Mouse (Mus musculus) lung, embryonic 14.5 days (tissue): ENCODE measurements at regions not wholly inside any gene's neighbourhood (a gene's known extent, or its start where the extent isn't known, plus 50 kb on each side); places are given as distances from the start of the nearest gene placed in this dataset.

Experiments used
- ATAC-seq: fragments of 200-750 bp; cut with Nextera tagmentation; 2 replicates; pipeline ENCODE4 v1.8.0; 2017; ENCODE audit warnings: mild to moderate bottlenecking, moderate TSS enrichment, moderate library complexity; ENCODE audit not compliant: insufficient read depth
- DNase-seq: peaks from one replicate; pipeline ENCODE4 v3.0.0-alpha.2; 2015
- H3K27ac ChIP-seq: fragments of 300-500 bp; sonication (generic); 2 replicates; pipeline ENCODE4 v1.5.1; 2014; ENCODE audit warnings: low read depth, mild to moderate bottlenecking, moderate library complexity
- H3K27me3 ChIP-seq: fragments of 300-500 bp; sonication (generic); 2 replicates; pipeline ENCODE4 v1.6.1; 2014; ENCODE audit warnings: low read length, control low read depth; ENCODE audit not compliant: insufficient read depth
- H3K36me3 ChIP-seq: fragments of 300-500 bp; sonication (generic); 2 replicates; pipeline ENCODE4 v1.6.1; 2014; ENCODE audit warnings: control low read depth; ENCODE audit not compliant: insufficient read depth
- H3K4me1 ChIP-seq: fragments of 300-500 bp; sonication (generic); 2 replicates; pipeline ENCODE4 v1.6.1; 2014; ENCODE audit warnings: antibody characterized with exemption, control low read depth; ENCODE audit not compliant: insufficient read depth
- H3K4me2 ChIP-seq: fragments of 300-500 bp; sonication (generic); 2 replicates; pipeline ENCODE4 v1.6.1; 2014; ENCODE audit warnings: mild to moderate bottlenecking
- H3K4me3 ChIP-seq: fragments of 300-500 bp; sonication (generic); 2 replicates; pipeline ENCODE4 v1.5.1; 2014; ENCODE audit warnings: low read depth, low read length
- H3K9ac ChIP-seq: fragments of 300-500 bp; sonication (generic); 2 replicates; pipeline ENCODE4 v1.6.1; 2014
- H3K9me3 ChIP-seq: fragments of 300-500 bp; sonication (generic); 2 replicates; pipeline ENCODE4 v1.6.1; 2016; ENCODE audit warnings: low read depth, low read length, control low read depth
- CTCF ChIP-seq: IDR thresholded peaks from 2 replicates; pipeline ENCODE4 v1.5.1; 2016; ENCODE audit warnings: antibody characterized with exemption, low read depth
- WGBS: fragments of 180-500 bp; shearing (Covaris S2); extraction: QIAGEN DNeasy Blood & Tissue Kit; methylation state at CpG from one replicate; pipeline ENCODE4 v1.1.7; 2014; 5-methylcytosine and 5-hydroxymethylcytosine counted together

DNA sequence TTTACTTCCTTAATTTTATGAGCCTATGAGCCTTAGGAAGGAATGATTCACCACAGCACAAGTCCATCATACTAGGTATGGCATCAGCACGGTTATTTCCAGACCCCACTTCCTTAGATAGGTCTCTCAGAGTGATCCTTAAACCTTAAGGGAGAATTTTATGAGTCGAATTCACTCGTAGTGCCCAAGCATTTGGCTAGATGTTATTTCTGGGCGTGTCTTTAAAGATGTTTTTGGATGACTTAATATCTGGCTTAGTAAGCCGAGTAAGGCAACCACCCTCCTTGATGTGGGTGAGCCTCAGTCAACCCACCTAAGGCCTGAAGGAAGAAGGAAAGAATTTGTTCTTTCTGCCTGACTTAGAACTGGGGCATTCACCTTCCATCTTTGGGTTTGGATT lies 132.8 kb upstream of the Eif4g2 start:
- peaks cover 4% of the 10 kb centered on the region; the same call in 1 of the 2 replicates for H3K9me3 ChIP-seq
- no peak for ATAC-seq
- 71% methylated on average over 5 of the region's 5 CpGs for WGBS

DNA sequence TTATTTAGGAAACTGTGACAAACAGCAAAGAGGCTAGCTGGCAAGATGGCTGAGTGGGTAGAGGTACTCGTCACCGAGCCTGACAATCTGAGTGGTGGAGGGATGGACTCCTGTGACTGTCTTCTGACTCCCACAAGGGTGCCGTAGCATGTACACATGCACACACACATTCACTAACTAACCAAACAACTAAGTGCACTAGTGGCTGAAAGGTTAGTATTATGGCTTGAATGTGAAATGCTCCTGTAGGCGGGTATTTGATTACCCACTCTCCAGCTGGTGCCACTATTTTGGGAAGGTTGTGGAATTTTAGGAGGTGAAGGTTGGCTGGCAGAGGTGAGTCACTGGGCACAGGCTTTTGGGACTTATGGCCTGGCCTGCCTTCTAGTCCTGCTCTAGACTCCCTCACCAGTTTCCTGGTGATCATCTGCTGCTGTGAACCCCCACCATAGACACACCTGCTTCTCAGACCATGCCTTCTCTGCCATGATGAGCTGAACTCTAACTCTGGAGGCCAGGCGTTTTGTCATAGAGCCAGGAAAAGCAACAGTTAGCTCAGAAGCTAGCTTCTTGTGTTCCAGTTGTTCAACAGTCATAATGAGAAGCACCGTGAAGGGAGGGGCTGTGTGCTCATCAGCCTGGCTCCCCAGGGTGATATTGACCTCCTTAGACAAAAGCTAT lies 131.5 kb upstream of the Eif4g2 start:
- Histone ChIP-seq H3K27ac (no peak overlapping the region), H3K36me3 (no peaks in the 10 kb centered on the region), H3K4me2 (no peak overlapping the region), H3K9ac (no peak overlapping the region), H3K4me3 (no peak overlapping the region), H3K4me1 (no peaks in the 10 kb centered on the region), H3K27me3 (no peaks in the 10 kb centered on the region), H3K9me3 (no peaks in the 10 kb centered on the region; the same call in 1 of the 2 replicates)
- no peak for DNase-seq
- TF ChIP-seq CTCF = no peak
- no peak for ATAC-seq
- WGBS = 84% methylated on average over 6 of the region's 6 CpGs

More for the DNA sequence above, 132.8 kb upstream of the Eif4g2 start:
- Histone ChIP-seq H3K4me2 (no peak overlapping the region), H3K9ac (no peak overlapping the region), H3K27me3 (no peaks in the 10 kb centered on the region), H3K4me3 (no peak overlapping the region), H3K4me1 (no peaks in the 10 kb centered on the region), H3K27ac (no peak overlapping the region), H3K36me3 (no peaks in the 10 kb centered on the region)
- TF ChIP-seq CTCF = no peak
- DNase-seq = no peak

DNA sequence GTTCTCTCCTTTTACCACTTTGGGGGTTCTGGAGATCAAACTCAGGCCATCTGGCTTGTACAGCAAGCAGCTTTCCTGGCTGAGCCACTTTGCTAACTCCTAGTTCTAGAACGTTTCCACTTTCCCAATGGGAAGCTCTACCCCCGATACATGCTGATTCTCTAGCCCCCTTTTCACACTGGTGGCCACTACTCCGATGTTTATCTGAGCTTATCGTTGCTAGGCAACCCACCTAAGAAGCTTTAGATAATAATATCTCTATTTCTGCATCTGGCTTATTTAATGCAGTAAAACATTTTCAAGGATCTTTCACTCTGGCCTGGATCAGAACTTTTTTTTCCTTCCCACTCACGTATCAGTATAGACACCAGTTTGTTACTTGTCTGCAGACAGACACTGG lies 129.4 kb upstream of the Eif4g2 start:
- Histone ChIP-seq H3K36me3 (no peaks in the 10 kb centered on the region), H3K4me1 (no peaks in the 10 kb centered on the region), H3K9me3 (no peaks in the 10 kb centered on the region), H3K9ac (no peak overlapping the region), H3K4me3 (no peak overlapping the region), H3K27me3 (no peaks in the 10 kb centered on the region), H3K27ac (no peak overlapping the region), H3K4me2 (no peak overlapping the region)
- no peak for TF ChIP-seq CTCF
- no peak for DNase-seq
- no peak for ATAC-seq
- 58% methylated on average over 5 of the region's 5 CpGs for WGBS

DNA sequence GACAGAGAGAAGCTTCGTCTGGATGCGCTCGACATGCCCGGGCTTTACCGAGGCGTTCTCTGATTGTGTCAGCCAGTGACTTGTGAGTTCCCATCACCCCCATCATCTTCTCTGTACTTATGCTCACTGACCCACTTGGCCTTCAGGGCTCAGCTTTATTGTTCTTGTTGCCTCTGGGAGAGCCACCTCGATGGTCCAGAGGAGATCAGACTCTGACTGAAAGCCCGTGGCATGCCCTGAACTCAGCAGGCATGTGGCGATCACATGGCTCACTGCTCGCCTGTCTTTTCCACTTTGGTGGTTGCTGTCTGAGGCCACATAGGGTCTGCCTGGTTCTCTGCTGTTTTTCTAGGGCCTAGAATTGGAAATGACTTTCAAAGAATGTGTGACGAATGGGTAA lies 128.8 kb upstream of the Eif4g2 start:
- H3K27me3 ChIP-seq = no peaks in the 10 kb centered on the region
- H3K36me3 ChIP-seq = no peaks in the 10 kb centered on the region
- ATAC-seq = no peak
- H3K4me3 ChIP-seq = no peak overlapping the region
- no peak overlapping the region for H3K27ac ChIP-seq
- DNase-seq = no peak
- no peak overlapping the region for H3K9ac ChIP-seq
- H3K9me3 ChIP-seq = no peaks in the 10 kb centered on the region
- 69% methylated on average over 11 of the region's 11 CpGs for WGBS
- no peak overlapping the region for H3K4me2 ChIP-seq
- no peak for TF ChIP-seq CTCF
- no peaks in the 10 kb centered on the region for H3K4me1 ChIP-seq

DNA sequence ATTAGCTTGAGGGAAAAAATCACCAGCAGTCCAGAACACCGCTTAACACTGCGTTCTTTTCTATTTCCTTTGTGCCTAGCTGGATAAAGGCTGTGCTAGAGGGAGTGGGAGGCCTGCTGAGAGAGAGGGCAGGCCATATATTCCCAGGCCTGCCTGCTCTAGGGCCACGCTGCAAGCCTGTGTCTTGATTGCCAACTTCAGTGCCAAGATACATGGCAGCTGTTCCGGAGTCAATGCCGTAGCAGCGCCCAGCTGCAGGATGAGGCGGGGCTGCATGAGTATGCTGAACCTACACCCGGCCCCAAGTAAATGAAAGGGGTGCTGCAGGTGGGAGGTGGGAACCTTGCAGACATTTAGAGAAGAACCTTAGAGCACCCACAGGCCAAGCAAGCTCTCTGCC lies 127.5 kb upstream of the Eif4g2 start:
- Histone ChIP-seq H3K9me3 (no peaks in the 10 kb centered on the region), H3K27ac (no peak overlapping the region), H3K36me3 (no peaks in the 10 kb centered on the region), H3K27me3 (no peaks in the 10 kb centered on the region), H3K9ac (no peak overlapping the region), H3K4me1 (no peaks in the 10 kb centered on the region), H3K4me3 (no peak overlapping the region), H3K4me2 (no peak overlapping the region)
- WGBS = 88% methylated on average over 8 of the region's 8 CpGs
- ATAC-seq (no peak), DNase-seq (no peak)
- TF ChIP-seq CTCF = no peak

DNA sequence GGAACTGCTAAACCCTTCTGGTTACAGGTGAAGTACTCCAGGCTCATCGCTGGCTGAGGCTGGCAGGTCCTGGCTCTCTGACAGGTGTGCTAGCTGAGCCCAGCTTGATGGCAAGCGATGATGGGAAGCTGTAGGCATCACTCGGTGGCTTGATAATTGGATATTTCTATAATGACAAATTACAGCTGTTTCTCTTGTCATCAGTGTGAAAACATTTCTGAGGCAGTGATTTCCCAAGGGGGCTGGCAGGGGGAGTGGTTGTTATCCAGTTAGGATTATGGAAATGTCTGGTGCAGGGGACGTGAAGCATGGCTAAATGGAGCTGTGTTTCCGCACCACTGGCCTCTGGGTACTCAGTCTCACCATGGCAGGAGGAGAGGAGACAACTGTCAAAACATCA lies 123.0 kb upstream of the Eif4g2 start:
- 68% methylated on average over 5 of the region's 5 CpGs for WGBS
- H3K9me3 ChIP-seq = peaks cover 5% of the 10 kb centered on the region; the same call in 1 of the 2 replicates
- H3K4me3 ChIP-seq = no peak overlapping the region
- DNase-seq = no peak
- no peak overlapping the region for H3K9ac ChIP-seq
- TF ChIP-seq CTCF = no peak
- no peaks in the 10 kb centered on the region for H3K4me1 ChIP-seq
- no peak overlapping the region for H3K27ac ChIP-seq
- no peaks in the 10 kb centered on the region for H3K27me3 ChIP-seq
- ATAC-seq = no peak
- H3K36me3 ChIP-seq = no peaks in the 10 kb centered on the region
- no peak overlapping the region for H3K4me2 ChIP-seq

DNA sequence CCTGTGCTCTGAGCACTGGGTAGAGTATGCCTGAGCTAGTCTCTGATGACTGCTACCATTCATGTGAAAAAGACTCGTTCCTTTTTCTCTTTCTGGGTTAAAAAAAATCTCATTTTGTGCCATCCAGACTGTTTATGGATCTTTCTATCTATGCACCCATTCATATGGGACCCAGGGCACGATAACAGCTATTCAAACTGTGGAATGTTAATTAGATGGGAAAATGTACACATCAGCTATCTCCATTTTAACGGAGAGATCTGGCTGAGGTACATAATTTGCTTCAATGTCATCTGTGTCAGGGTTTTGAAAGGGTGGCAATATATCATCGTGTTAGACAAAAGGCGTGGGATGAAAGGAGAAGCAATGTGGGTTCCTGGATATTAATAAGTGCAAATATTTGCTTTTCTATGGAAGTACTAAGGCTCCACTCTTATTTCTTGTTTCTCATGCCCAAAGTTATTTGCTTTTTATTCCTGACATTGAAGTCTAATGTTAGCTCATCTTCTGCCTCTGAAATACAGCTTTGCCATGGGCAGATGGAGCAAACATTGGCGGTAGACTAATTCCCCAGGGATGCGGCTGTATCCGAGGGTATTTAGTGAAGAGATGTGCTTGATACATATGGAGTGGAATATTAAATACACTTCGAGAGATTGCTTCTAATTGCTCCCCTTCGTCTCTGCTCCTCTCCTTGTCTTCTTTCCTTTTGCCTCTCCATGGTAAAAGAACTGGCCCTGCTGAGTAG lies 116.0 kb upstream of the Eif4g2 start:
- H3K27ac ChIP-seq = no peak overlapping the region
- TF ChIP-seq CTCF = no peak
- WGBS = 63% methylated on average over 10 of the region's 10 CpGs

More for the DNA sequence above, 116.0 kb upstream of the Eif4g2 start:
- H3K4me2 ChIP-seq = no peak overlapping the region
- no peaks in the 10 kb centered on the region for H3K9me3 ChIP-seq
- no peak for DNase-seq
- H3K4me1 ChIP-seq = no peaks in the 10 kb centered on the region
- no peak overlapping the region for H3K9ac ChIP-seq
- no peaks in the 10 kb centered on the region for H3K36me3 ChIP-seq
- no peaks in the 10 kb centered on the region for H3K27me3 ChIP-seq
- ATAC-seq = no peak
- no peak overlapping the region for H3K4me3 ChIP-seq
